Mouse (Mus musculus): ENCODE results near the gene Prrg2.

DNA sequence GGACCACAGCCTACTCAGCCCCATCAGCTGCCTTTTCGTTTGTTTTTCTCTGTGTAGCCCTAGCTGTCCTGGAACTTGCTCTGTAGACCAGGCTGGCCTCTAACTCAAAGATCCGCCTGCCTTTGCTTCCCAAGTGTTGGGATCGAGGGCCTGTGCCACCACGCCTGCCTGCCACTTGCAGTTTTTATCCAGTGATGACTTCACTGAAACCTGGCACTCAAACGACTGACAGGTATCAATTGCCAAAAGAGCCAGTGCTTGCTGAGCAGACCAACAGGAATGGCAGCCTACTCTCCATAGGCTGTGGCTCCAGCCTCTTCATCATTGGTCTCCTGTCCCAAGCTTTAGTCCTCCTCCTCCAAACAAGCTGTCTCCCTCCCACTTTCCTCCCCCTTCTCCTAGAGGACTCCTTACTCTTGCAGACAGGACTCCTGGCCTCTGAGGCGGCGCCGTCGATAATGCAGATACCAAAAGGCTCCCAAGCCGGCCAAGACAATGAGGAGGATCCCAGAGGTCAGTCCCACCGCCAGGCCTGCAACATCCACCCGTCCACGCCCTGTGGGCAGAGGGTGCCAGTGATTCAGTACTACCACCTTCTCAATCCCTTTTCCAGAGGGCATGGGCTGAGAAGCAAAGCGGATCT lies 6.0 kb downstream of the Prrg2 start:
- TF ChIP-seq CTCF (IDR thresholded peaks at IDR 0.05; ENCODE audit: low read depth) (no peak), EP300 (IDR thresholded peaks at IDR 0.05; ENCODE audit: low read depth) (no peak)

Data from liver, postnatal 0 days (tissue).